In genomic region chr6:118134461-118134860, GRCm38 (mm10) we compare ENCODE assay signal across 28 mouse cellular contexts. TPM values are rescaled to one million over a fixed set of nuclear protein-coding genes. Genes with fewer than 3 reads are reported as not detected.
DNase-seq lines count a peak whose midpoint lies in the region; ATAC-seq and TF ChIP-seq lines count a peak whose summit lies in the region.
"Had no signal": no experiment of that assay in that cellular context is flagged by ENCODE, and none has a peak within 500 bp of the region (broad histone marks: within the 10 kb centered on the region; RNA-seq: fewer than 3 reads in every experiment).

No protein-coding gene starts in this region.

- WGBS in forebrain, postnatal 0 days, result 85% methylated on average over 1 of the region's 1 CpGs

- no peak overlapping the region for H3K27ac ChIP-seq in forebrain, postnatal 0 days (ENCODE audit: low read depth, low read length)
- H3K27ac ChIP-seq: embryonic facial prominence, embryonic 10.5 days; embryonic facial prominence, embryonic 13.5 days; forebrain, embryonic 12.5 days; forebrain, embryonic 15.5 days; heart, embryonic 10.5 days; heart, embryonic 13.5 days; hindbrain, embryonic 14.5 days; hindbrain, postnatal 0 days had no signal

- no peak for TF ChIP-seq CTCF in forebrain, postnatal 0 days (IDR thresholded peaks at IDR 0.05; ENCODE audit: low read depth)

- DNase-seq in 416B (ENCODE audit: low read depth), result peak; percentile 23
- DNase-seq in B cell, adult 2 months, result peak; percentile 10 to 12
- DNase-seq in forebrain, postnatal 0 days, result no peak
- no peak for DNase-seq in Muller cell, postnatal 12 days (ENCODE audit: inconsistent ontology term)
- no peak for DNase-seq in urinary bladder, adult 18-20 months (ENCODE audit: low spot score in 2 of 2)
- DNase-seq: adrenal gland, adult 2 months; adrenal gland, postnatal 25 days; cerebellum, adult 18-20 months; cerebellum, adult 9-11 months; cerebellum, postnatal 25 days; gastrocnemius, postnatal 10 days; gastrocnemius, postnatal 36 days; heart, adult 18-20 months; heart, postnatal 14 days; heart, postnatal 4 days; kidney, adult 18-20 months had no signal

- H3K27me3 ChIP-seq in forebrain, postnatal 0 days (ENCODE audit: insufficient read depth, low read length), result no peaks in the 10 kb centered on the region
- H3K27me3 ChIP-seq: embryonic facial prominence, embryonic 13.5 days; forebrain, embryonic 12.5 days; forebrain, embryonic 15.5 days; heart, embryonic 13.5 days had no signal

- no peaks in the 10 kb centered on the region for H3K36me3 ChIP-seq in forebrain, postnatal 0 days (ENCODE audit: insufficient read depth)
- H3K36me3 ChIP-seq: embryonic facial prominence, embryonic 10.5 days; embryonic facial prominence, embryonic 13.5 days; forebrain, embryonic 12.5 days; forebrain, embryonic 15.5 days; heart, embryonic 10.5 days; heart, embryonic 13.5 days had no signal

- H3K9ac ChIP-seq in forebrain, postnatal 0 days, result no peak overlapping the region
- H3K9ac ChIP-seq: embryonic facial prominence, embryonic 13.5 days; forebrain, embryonic 12.5 days; forebrain, embryonic 15.5 days; heart, embryonic 13.5 days; hindbrain, embryonic 14.5 days had no signal

- peak; percentile 13 for ATAC-seq in granulocyte monocyte progenitor cell, adult 5-6 weeks (replicated peaks; ENCODE audit: poor library complexity, severe bottlenecking)
- no peak for ATAC-seq in forebrain, postnatal 0 days
- ATAC-seq: forebrain, embryonic 15.5 days; hindbrain, postnatal 0 days; inflammation-experienced regulatory T-cells, adult 6 months; intestine, embryonic 16.5 days had no signal

- H3K4me3 ChIP-seq in forebrain, postnatal 0 days (ENCODE audit: low read depth, low read length), result no peak overlapping the region
- H3K4me3 ChIP-seq: embryonic facial prominence, embryonic 10.5 days; embryonic facial prominence, embryonic 13.5 days; erythroblast, embryonic 14.5 days; forebrain, embryonic 12.5 days; forebrain, embryonic 15.5 days; heart, embryonic 10.5 days; heart, embryonic 13.5 days had no signal

- no peaks in the 10 kb centered on the region for H3K4me1 ChIP-seq in forebrain, postnatal 0 days (ENCODE audit: insufficient read depth)

- no peak overlapping the region for H3K4me2 ChIP-seq in forebrain, postnatal 0 days (ENCODE audit: low read depth)
- H3K4me2 ChIP-seq: embryonic facial prominence, embryonic 13.5 days; forebrain, embryonic 12.5 days; forebrain, embryonic 15.5 days; heart, embryonic 13.5 days; hindbrain, embryonic 14.5 days had no signal

- no peaks in the 10 kb centered on the region for H3K9me3 ChIP-seq in forebrain, postnatal 0 days (ENCODE audit: low read length)
- H3K9me3 ChIP-seq: embryonic facial prominence, embryonic 10.5 days; embryonic facial prominence, embryonic 13.5 days; forebrain, embryonic 12.5 days; forebrain, embryonic 15.5 days; heart, embryonic 10.5 days; heart, embryonic 13.5 days had no signal

RNA-seq across cellular contexts. Expression of gene Csgalnact2, which starts 4.5 kb away (rescaled TPM):
- 117 and 137 TPM in 2 replicates for total RNA-seq in granulocyte monocyte progenitor cell, adult 5-6 weeks (2014; fragmentation: Nextera tagmentation)
- 228 and 243 TPM in 2 replicates for total RNA-seq in granulocyte monocyte progenitor cell, adult 5-6 weeks (2017)
- total RNA-seq in forebrain, postnatal 0 days (2014; rRNA removed), result 18.1 and 20.4 TPM in 2 replicates
- polyA plus RNA-seq in forebrain, postnatal 0 days (2015; fragmentation: Nextera tagmentation; extraction: Ambion mirVana), result 8.6 and 11.1 TPM in 2 replicates

Comparison
In these comparisons a context has a peak if more than half of its experiments do, and no peak if none do; other contexts are left out.
1. DNase-seq: peak in 416B (single experiment) and B cell, adult 2 months (2 of 2); none in forebrain, postnatal 0 days (single experiment), Muller cell, postnatal 12 days (single experiment) and urinary bladder, adult 18-20 months (0 of 2).